Mouse (Mus musculus) thymus, postnatal 10 days (tissue): ENCODE measurements at regions not wholly inside any gene's neighbourhood (a gene's known extent, or its start where the extent isn't known, plus 50 kb on each side); places are given as distances from the start of the nearest gene placed in this dataset.
"Not testable (repeated sequence)": the region's sequence is repeated elsewhere in the genome, so short reads cannot be mapped to it uniquely, and the experiment has no call there.

ENCODE experiments used
- DNase-seq, 2 experiments: peaks; one replicate each; pipeline ENCODE4 v3.0.0; 2021; ENCODE audit warnings: low spot score in 2 of 2

GRCm38 (mm10) chr14:87215099-87215498 is 74.1 kb upstream of the Diaph3 start:
- peak in 1 of 2 experiments; percentile 17 for DNase-seq

- no peak for DNase-seq
Observed at GRCm38 (mm10) chr14:87217042-87217441, 76.0 kb upstream of the Diaph3 start.

GRCm38 (mm10) chr14:87219975-87220374 is 78.9 kb upstream of the Diaph3 start:
- DNase-seq, result no peak

- DNase-seq, result no peak
Observed at GRCm38 (mm10) chr14:87224870-87225269, 83.8 kb upstream of the Diaph3 start.

- DNase-seq, result no peak
Observed at GRCm38 (mm10) chr14:87249258-87249657, 108.2 kb upstream of the Diaph3 start.

GRCm38 (mm10) chr14:87255484-87256208 is 114.6 kb upstream of the Diaph3 start:
- no peak for DNase-seq

- no peak for DNase-seq
Observed at GRCm38 (mm10) chr14:87261726-87262125, 120.7 kb upstream of the Diaph3 start.

- DNase-seq, result no peak
Observed at GRCm38 (mm10) chr14:87264826-87265225, 123.8 kb upstream of the Diaph3 start.

GRCm38 (mm10) chr14:87266309-87266708 is 125.3 kb upstream of the Diaph3 start:
- no peak for DNase-seq

- DNase-seq, result not testable (repeated sequence)
Observed at GRCm38 (mm10) chr14:87289266-87289665, 127.2 kb upstream of the Tdrd3 start.

- no peak for DNase-seq
Observed at GRCm38 (mm10) chr14:87289708-87290243, 126.7 kb upstream of the Tdrd3 start.

GRCm38 (mm10) chr14:87295206-87295605 is 121.2 kb upstream of the Tdrd3 start:
- no peak for DNase-seq

GRCm38 (mm10) chr14:87297160-87297559 is 119.3 kb upstream of the Tdrd3 start:
- DNase-seq, result no peak

- no peak for DNase-seq
Observed at GRCm38 (mm10) chr14:87300838-87301237, 115.6 kb upstream of the Tdrd3 start.

- DNase-seq, result no peak
Observed at GRCm38 (mm10) chr14:87301564-87301963, 114.9 kb upstream of the Tdrd3 start.

- DNase-seq, result no peak
Observed at GRCm38 (mm10) chr14:87305481-87305880, 111.0 kb upstream of the Tdrd3 start.

GRCm38 (mm10) chr14:87306011-87306410 is 110.4 kb upstream of the Tdrd3 start:
- DNase-seq, result no peak

GRCm38 (mm10) chr14:87308016-87308415 is 108.4 kb upstream of the Tdrd3 start:
- no peak for DNase-seq

- no peak for DNase-seq
Observed at GRCm38 (mm10) chr14:87312318-87312717, 104.1 kb upstream of the Tdrd3 start.

GRCm38 (mm10) chr14:87314999-87315732 is 101.3 kb upstream of the Tdrd3 start:
- DNase-seq, result peak in 1 of 2 experiments; percentile 45

GRCm38 (mm10) chr14:87327841-87328240 is 88.6 kb upstream of the Tdrd3 start:
- no peak for DNase-seq

GRCm38 (mm10) chr14:87337950-87338526 is 78.4 kb upstream of the Tdrd3 start:
- no peak for DNase-seq

GRCm38 (mm10) chr14:87344540-87344939 is 71.9 kb upstream of the Tdrd3 start:
- DNase-seq, result no peak
